In the genomic region with DNA sequence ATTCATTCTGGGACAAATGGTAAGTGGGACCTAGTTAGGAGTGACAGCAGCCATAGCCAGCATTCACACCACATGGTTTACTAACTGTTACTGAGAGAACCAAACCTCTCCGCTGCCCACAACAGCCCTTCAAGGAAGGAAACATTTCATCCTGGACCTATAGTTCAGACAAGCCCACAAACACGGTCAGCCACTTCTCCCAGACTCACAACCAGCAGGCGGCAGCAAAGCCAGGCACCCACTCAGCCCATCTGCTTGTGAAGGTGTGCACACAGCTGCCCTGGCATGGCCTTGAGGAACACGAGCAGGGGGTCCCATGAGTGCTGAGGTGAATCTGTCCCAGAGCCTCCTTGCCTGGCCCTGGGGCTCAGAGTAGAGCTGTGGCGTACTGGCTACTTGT, we compare ENCODE assay signal across 13 mouse cellular contexts.
DNase-seq lines count a peak whose midpoint lies in the region; ATAC-seq and TF ChIP-seq lines count a peak whose summit lies in the region.
"Had no signal": no experiment of that assay in that cellular context is flagged by ENCODE, and none has a peak within 500 bp of the region (broad histone marks: within the 10 kb centered on the region; RNA-seq: fewer than 3 reads in every experiment).

No protein-coding gene starts in this region.

- no peak for ATAC-seq in cerebellum, adult (ENCODE audit: insufficient number of reproducible peaks, low FRiP score, low TSS enrichment)
- ATAC-seq: midbrain, embryonic 15.5 days had no signal

- no peak for TF ChIP-seq POLR2A in kidney, adult 2 months (IDR thresholded peaks at IDR 0.05; ENCODE audit: low read depth, low read length)
- TF ChIP-seq POLR2A in olfactory bulb, adult 2 months (IDR thresholded peaks at IDR 0.05; ENCODE audit: insufficient read depth, low read depth, low read length), result 0 out of 2 replicates have a peak, but pooled peaks have one; percentile 15

- WGBS in kidney, adult 2 months, result 56% methylated on average over 5 of the region's 5 CpGs
- WGBS in olfactory bulb, adult 2 months, result 81% methylated on average over 5 of the region's 5 CpGs

- TF ChIP-seq CTCF in kidney, adult 2 months (conservative IDR thresholded peaks at IDR 0.05; ENCODE audit: insufficient read depth, insufficient read length, low read depth, low read length), result no peak; the same call in 1 of the 2 replicates
- no peak for TF ChIP-seq CTCF in olfactory bulb, adult 2 months (IDR thresholded peaks at IDR 0.05; ENCODE audit: insufficient read depth, low read depth, low read length)

- no peaks in the 10 kb centered on the region for H3K4me1 ChIP-seq in kidney, adult 2 months (ENCODE audit: control insufficient read depth, insufficient read depth, low read length)
- peaks cover 13% of the 10 kb centered on the region; the same call in 1 of the 2 replicates for H3K4me1 ChIP-seq in olfactory bulb, adult 2 months (ENCODE audit: control insufficient read depth, insufficient read depth, low read length)

- no peak overlapping the region for H3K4me3 ChIP-seq in kidney, adult 2 months (ENCODE audit: insufficient read depth, low read depth, low read length)
- H3K4me3 ChIP-seq in olfactory bulb, adult 2 months (ENCODE audit: insufficient read depth, low read depth, low read length), result no peak overlapping the region
- H3K4me3 ChIP-seq: forebrain, embryonic 10.5 days; midbrain, embryonic 15.5 days; neural tube, embryonic 12.5 days had no signal

- peak; percentile 21 for DNase-seq in embryo, embryonic 10 days (ENCODE audit: low spot score)
- DNase-seq in embryo, embryonic 11 days, result no peak
- DNase-seq in kidney, postnatal 10 days, result peak; percentile 11
- no peak for DNase-seq in kidney, adult 2 months
- peak; percentile 19 for DNase-seq in right cerebral cortex, postnatal 14 days
- DNase-seq in right cerebral cortex, postnatal 10 days (ENCODE audit: low spot score in 2 of 2), result no peak
- DNase-seq: adrenal gland, postnatal 10 days; lung, postnatal 4 days had no signal

- no peaks in the 10 kb centered on the region for H3K36me3 ChIP-seq in kidney, adult 2 months (ENCODE audit: control insufficient read depth, insufficient read depth, low read length)
- H3K36me3 ChIP-seq: forebrain, embryonic 10.5 days; midbrain, embryonic 15.5 days; neural tube, embryonic 12.5 days had no signal

- no peak overlapping the region for H3K27ac ChIP-seq in kidney, adult 2 months (ENCODE audit: insufficient read depth, low read depth, low read length)
- no peak overlapping the region for H3K27ac ChIP-seq in olfactory bulb, adult 2 months (ENCODE audit: insufficient read depth, low read depth, low read length)
- H3K27ac ChIP-seq: forebrain, embryonic 10.5 days; midbrain, embryonic 15.5 days; neural tube, embryonic 12.5 days had no signal

- no peaks in the 10 kb centered on the region for H3K27me3 ChIP-seq in kidney, adult 2 months (replicated peaks; ENCODE audit: control insufficient read depth, insufficient read depth, low read length)
- H3K27me3 ChIP-seq: midbrain, embryonic 15.5 days; neural tube, embryonic 12.5 days had no signal

Comparison
In these comparisons a context has a peak if more than half of its experiments do, and no peak if none do; other contexts are left out.
1. DNase-seq: peak in embryo, embryonic 10 days (single experiment), kidney, postnatal 10 days (single experiment) and right cerebral cortex, postnatal 14 days (single experiment); none in embryo, embryonic 11 days (single experiment), kidney, adult 2 months (single experiment) and right cerebral cortex, postnatal 10 days (0 of 2).